Mouse (Mus musculus) stomach, embryonic 15.5 days (tissue): ENCODE results near the gene Tcl1b2. TPM values are rescaled to one million over a fixed set of nuclear protein-coding genes. Genes with fewer than 3 reads are reported as not detected.
"Not testable (repeated sequence)": the region's sequence is repeated elsewhere in the genome, so short reads cannot be mapped to it uniquely, and the experiment has no call there.

ENCODE experiments used
- ATAC-seq: fragments of 200-750 bp; cut with Nextera tagmentation; 2 replicates; pipeline ENCODE4 v1.8.0; 2017; ENCODE audit warnings: low read depth, moderate number of reproducible peaks, moderate TSS enrichment; ENCODE audit not compliant: insufficient read depth, low FRiP score
- H3K27ac ChIP-seq: fragments of 300-500 bp; sonication (generic); 2 replicates; pipeline ENCODE4 v1.5.1; 2015; ENCODE audit warnings: mild to moderate bottlenecking, inconsistent platforms
- H3K27me3 ChIP-seq: fragments of 300-500 bp; sonication (generic); replicated peaks from 2 replicates; pipeline ENCODE4 v1.6.1; 2015; ENCODE audit warnings: inconsistent platforms
- H3K36me3 ChIP-seq: fragments of 300-500 bp; sonication (generic); 2 replicates; pipeline ENCODE4 v1.6.1; 2015; ENCODE audit warnings: inconsistent platforms
- H3K4me1 ChIP-seq: fragments of 300-500 bp; sonication (generic); 2 replicates; pipeline ENCODE4 v1.6.1; 2015; ENCODE audit warnings: inconsistent platforms
- H3K4me2 ChIP-seq: fragments of 300-500 bp; sonication (generic); 2 replicates; pipeline ENCODE4 v1.6.1; 2015; ENCODE audit warnings: mild to moderate bottlenecking, inconsistent platforms
- H3K4me3 ChIP-seq: fragments of 300-500 bp; sonication (generic); replicated peaks from 2 replicates; pipeline ENCODE4 v1.5.1; 2015; ENCODE audit warnings: inconsistent platforms
- H3K9ac ChIP-seq: fragments of 300-500 bp; sonication (generic); 2 replicates; pipeline ENCODE4 v1.6.1; 2015; ENCODE audit warnings: inconsistent platforms
- H3K9me3 ChIP-seq: fragments of 300-500 bp; sonication (generic); 2 replicates; pipeline ENCODE4 v1.6.1; 2016; ENCODE audit warnings: inconsistent platforms
- WGBS: fragments of 180-500 bp; shearing (Covaris S2); methylation state at CpG from one replicate; pipeline ENCODE4 v1.1.7; 2015; 5-methylcytosine and 5-hydroxymethylcytosine counted together
- polyA plus RNA-seq: library from polyadenylated mRNA; unstranded; fragments of >200 nt; fragmentation: Nextera tagmentation; extraction: Ambion mirVana; gene quantifications from 2 replicates; pipeline ENCODE4 v1.2.1, GENCODE M21; 2015

The Tcl1b2 gene
- polyA plus RNA-seq, 1 experiment from 2014 or later = not detected

DNA sequence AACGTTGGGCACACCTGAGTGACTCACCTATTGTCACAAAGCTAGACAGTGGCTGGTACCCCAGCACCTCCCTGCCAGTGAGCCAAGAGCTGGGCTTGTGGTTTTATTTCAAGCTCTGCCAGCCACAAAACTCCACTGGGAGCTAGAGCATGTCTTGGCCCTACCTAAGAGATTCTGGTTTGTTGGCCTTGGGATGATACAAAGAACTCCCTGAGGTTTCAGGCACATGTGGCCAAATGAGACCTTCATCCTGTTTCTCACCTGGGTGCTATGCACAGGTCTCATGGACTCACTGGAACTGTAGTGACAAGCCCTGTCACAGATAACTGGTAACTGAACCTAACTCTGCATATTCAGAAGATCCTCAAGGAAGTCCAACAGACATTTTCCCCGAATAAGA lies 18.2 kb upstream of the Tcl1b2 start:
- no peak overlapping the region for H3K27ac ChIP-seq
- no peaks in the 10 kb centered on the region for H3K27me3 ChIP-seq
- no peaks in the 10 kb centered on the region for H3K36me3 ChIP-seq
- H3K4me1 ChIP-seq = no peaks in the 10 kb centered on the region
- H3K9ac ChIP-seq = no peak overlapping the region
- 78% methylated on average over 2 of the region's 2 CpGs for WGBS
- no peak for ATAC-seq
- no peak overlapping the region for H3K4me3 ChIP-seq
- no peak overlapping the region for H3K4me2 ChIP-seq
- no peaks in the 10 kb centered on the region for H3K9me3 ChIP-seq

DNA sequence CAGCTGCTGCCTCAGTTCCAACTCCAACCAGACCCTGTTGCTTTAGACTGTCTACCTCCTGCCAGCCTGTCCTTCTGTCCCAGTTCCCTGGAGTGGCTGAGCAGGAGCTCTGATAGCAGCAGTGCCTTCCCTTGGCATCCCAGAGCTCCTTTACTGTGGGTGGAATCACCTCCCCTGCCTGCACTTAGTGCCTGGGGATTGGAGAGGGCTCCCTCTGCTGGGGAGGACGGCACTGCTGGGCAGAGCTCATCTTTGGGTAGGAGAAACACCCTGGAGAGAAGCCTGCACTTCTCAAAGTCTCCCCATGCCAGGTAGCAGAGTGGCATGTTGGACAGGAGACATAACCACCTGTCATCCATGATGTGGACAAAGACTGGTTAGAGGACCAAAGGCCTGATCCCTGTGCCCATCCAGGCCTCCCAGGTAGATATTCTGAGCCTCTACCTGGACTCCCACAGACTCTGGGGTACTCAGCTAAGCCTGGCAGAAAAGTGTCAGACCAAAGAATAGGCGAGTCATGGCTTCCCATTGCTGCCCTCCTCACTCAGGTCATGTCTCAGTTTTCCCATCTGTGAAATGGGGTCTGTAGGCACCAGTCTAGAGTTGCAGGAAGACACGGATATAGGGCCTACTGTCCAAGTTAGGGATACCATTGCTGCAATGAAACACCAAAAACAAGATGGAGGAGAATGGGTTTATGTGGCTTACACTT lies 16.2 kb upstream of the Tcl1b2 start:
- not testable (repeated sequence) for ATAC-seq, H3K4me1 ChIP-seq, H3K36me3 ChIP-seq, H3K27ac ChIP-seq, H3K9me3 ChIP-seq, H3K9ac ChIP-seq, H3K27me3 ChIP-seq, H3K4me3 ChIP-seq, H3K4me2 ChIP-seq
- WGBS = 66% methylated on average over 3 of the region's 3 CpGs

DNA sequence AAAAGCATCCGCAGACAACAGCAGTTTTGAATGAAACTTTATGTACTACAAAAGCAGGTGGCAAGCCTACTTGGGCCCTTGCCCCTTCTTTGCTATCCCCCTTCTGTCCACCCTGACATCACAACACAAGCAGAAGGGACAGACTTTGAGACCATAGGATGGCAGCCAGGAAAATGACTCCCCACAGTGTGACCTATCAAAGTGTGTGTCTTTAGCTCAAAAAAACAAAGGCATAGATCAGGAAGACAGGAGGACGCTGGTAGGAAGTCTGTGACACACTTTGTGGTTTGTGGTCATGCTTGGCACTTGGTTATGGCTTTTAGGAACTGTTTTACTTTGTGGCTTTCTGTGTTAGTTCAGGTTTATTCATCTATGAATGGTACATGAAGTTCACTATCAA lies 11.6 kb upstream of the Tcl1b2 start:
- H3K9ac ChIP-seq, H3K4me2 ChIP-seq, ATAC-seq, H3K9me3 ChIP-seq, H3K27ac ChIP-seq, H3K27me3 ChIP-seq, H3K4me3 ChIP-seq, H3K36me3 ChIP-seq, H3K4me1 ChIP-seq: not testable (repeated sequence)
- 68% methylated on average over 2 of the region's 2 CpGs for WGBS

DNA sequence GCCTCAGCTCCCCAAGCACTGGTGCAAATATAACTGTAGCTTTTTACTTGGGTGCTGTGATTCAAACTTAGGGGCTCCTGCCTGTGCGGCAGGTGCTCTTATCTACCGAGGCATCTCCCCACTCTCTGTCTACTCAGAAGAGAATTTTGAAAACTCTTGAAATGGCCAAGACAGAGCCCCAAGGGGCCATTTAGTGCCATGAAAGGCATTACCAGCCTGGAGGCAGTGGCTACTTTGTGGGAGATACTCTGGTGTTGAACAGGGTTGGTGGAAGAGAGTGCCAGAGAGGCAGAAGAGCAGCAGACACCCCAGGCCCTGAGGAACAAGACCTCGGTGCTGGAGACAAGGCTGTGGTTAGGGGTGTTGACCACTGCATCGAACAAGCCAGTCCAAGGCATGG lies 11.0 kb upstream of the Tcl1b2 start:
- not testable (repeated sequence) for H3K36me3 ChIP-seq, H3K4me1 ChIP-seq, H3K27me3 ChIP-seq, H3K4me3 ChIP-seq, H3K9ac ChIP-seq, H3K27ac ChIP-seq, ATAC-seq, H3K4me2 ChIP-seq, H3K9me3 ChIP-seq
- 73% methylated on average over 4 of the region's 4 CpGs for WGBS

DNA sequence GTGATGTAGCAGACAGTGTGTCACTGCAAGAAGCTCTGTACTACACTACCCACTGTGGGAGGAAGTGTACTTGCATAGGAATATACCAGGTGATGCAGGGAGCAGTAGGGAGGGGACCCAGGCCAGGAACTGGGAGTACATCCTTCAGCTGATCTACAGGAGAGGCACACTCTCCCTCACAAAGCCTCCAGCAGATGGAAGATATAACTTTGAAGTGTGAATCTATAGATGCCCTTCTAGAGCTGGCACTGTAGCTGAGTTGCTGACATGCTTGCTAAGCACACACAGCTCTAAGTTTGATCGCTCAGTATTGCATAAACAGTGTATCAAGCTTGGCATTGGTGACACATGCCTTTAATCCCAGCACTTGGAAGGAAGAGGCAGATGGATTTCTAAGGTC lies 8.1 kb upstream of the Tcl1b2 start:
- H3K27me3 ChIP-seq, H3K4me1 ChIP-seq, H3K4me3 ChIP-seq, ATAC-seq, H3K4me2 ChIP-seq, H3K9me3 ChIP-seq, H3K27ac ChIP-seq, H3K36me3 ChIP-seq, H3K9ac ChIP-seq: not testable (repeated sequence)
- WGBS = 69% methylated on average over 1 of the region's 1 CpGs

DNA sequence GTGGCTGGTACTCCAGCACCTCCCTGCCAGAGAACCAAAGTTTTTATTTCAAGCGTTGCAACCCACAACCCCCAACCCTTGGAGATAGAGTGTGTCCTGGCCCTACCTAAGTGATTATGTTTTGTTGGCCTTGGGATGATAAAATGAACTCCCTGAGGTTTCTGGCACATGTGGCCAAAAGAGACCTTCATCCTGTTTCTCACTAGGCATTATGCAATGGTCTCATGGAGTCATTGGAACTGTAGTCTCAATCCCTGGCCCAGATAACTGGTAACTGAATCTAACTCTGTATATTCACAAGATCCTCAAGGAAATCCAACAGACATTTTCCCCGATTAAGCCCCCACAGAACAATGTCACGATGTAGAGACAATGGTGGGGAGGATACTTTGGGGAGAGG lies 2.7 kb upstream of the Tcl1b2 start:
- no peak overlapping the region for H3K9ac ChIP-seq
- no peak for ATAC-seq
- H3K4me1 ChIP-seq = no peaks in the 10 kb centered on the region
- H3K4me3 ChIP-seq = no peak overlapping the region
- H3K36me3 ChIP-seq = no peaks in the 10 kb centered on the region
- no peaks in the 10 kb centered on the region for H3K27me3 ChIP-seq
- no peak overlapping the region for H3K4me2 ChIP-seq
- WGBS = 89% methylated on average over 3 of the region's 3 CpGs
- H3K27ac ChIP-seq = no peak overlapping the region
- H3K9me3 ChIP-seq = no peaks in the 10 kb centered on the region

DNA sequence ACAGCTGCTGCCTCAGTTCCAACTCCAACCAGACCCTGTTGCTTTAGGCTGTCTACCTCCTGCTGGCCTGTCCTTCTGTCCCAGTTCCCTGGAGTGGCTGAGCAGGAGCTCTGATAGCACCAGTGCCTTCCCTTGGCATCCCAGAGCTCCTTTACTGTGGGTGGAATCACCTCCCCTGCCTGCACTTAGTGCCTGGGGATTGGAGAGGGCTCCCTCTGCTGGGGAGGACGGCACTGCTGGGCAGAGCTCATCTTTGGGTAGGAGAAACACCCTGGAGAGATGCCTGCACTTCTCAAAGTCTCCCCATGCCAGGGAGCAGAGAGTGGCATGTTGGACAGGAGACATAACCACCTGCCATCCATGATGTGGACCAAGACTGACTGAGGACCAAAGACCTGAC lies 886 bp upstream of the Tcl1b2 start:
- not testable (repeated sequence) for ATAC-seq, H3K9ac ChIP-seq, H3K4me3 ChIP-seq, H3K9me3 ChIP-seq, H3K36me3 ChIP-seq, H3K27ac ChIP-seq, H3K27me3 ChIP-seq, H3K4me2 ChIP-seq, H3K4me1 ChIP-seq
- WGBS = 26% methylated on average over 1 of the region's 1 CpGs

DNA sequence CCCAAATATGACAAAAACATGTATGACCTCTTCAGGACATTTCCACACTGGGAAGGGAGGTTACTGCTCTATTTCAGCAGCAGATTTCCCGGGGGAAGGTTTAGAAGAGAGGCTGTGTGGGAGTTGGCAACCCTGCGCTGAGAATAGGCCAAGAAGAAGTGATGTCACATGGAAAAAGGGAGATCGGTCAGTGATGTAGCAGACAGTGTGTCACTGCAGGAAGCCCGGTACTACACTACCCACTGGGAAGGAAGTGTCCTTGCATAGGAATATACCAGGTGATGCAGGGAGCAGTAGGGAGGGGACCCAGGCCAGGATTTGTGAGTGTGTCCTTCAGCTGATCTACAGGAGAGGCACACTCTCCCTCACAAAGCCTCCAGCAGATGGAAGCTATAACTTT lies 9.5 kb downstream of the Tcl1b2 start:
- not testable (repeated sequence) for H3K9me3 ChIP-seq, H3K9ac ChIP-seq, H3K27ac ChIP-seq, H3K4me3 ChIP-seq, H3K4me2 ChIP-seq, H3K27me3 ChIP-seq, H3K36me3 ChIP-seq, H3K4me1 ChIP-seq, ATAC-seq
- WGBS = 70% methylated on average over 4 of the region's 4 CpGs

DNA sequence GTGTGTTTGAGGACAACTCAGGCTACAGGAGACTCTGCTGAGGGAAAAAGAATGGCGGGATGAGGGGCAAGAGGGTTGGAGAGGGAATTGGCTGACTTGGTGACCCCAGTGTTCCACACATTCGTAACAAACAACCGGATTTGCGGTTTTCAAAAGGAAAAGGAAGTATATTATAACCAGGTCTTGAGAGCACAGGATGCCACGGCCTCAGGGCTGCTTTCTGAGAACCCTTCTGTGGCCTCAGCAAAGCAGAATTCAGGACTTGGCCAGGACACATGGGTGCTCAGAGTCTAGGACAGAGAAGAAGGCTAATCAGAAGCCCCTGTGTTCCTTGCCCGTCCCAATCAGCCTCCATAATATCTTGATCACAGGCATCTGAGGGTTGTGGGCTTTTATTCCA lies 13.0 kb downstream of the Tcl1b2 start:
- Histone ChIP-seq H3K4me3 (no peak overlapping the region), H3K36me3 (no peaks in the 10 kb centered on the region), H3K27me3 (no peaks in the 10 kb centered on the region), H3K4me2 (no peak overlapping the region), H3K27ac (no peak overlapping the region), H3K4me1 (no peaks in the 10 kb centered on the region), H3K9ac (no peak overlapping the region), H3K9me3 (no peaks in the 10 kb centered on the region)
- 77% methylated on average over 6 of the region's 6 CpGs for WGBS
- no peak for ATAC-seq

DNA sequence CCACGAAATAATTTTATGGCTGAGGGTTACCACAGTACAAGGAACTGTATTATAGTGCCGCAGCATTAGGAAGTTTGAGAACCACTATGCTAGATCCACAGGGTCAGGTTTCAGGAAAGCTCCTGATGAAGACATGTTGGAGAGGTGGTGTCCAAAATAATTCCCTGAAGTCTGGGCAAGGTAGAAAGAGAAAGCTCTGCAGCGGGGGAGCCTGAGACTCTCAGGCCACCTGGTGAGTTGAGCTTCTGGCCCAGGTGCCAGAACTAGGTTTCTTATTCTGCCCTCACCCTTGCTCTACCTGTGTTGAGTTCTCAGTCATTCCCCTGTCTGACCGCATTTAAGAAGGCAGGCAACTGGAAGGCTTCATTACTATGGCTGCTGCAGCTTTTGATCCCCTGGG lies 13.6 kb downstream of the Tcl1b2 start, which contains the start of gene Tcl1b1:
TSS of gene Tcl1b1 (plus strand) at position 301 of the 400 bp plus-strand sequence.
- Histone ChIP-seq H3K4me2 (no peak within 1 kb of the TSS), H3K9me3 (no peaks in the 10 kb centered on the region), H3K27me3 (no peaks in the 10 kb centered on the region), H3K4me3 (no peak within 1 kb of the TSS), H3K4me1 (no peaks in the 10 kb centered on the region), H3K36me3 (no peaks in the 10 kb centered on the region), H3K9ac (no peak within 1 kb of the TSS), H3K27ac (no peak within 1 kb of the TSS)
- ATAC-seq = no peak
- WGBS = 79% methylated on average over 4 of the region's 4 CpGs

DNA sequence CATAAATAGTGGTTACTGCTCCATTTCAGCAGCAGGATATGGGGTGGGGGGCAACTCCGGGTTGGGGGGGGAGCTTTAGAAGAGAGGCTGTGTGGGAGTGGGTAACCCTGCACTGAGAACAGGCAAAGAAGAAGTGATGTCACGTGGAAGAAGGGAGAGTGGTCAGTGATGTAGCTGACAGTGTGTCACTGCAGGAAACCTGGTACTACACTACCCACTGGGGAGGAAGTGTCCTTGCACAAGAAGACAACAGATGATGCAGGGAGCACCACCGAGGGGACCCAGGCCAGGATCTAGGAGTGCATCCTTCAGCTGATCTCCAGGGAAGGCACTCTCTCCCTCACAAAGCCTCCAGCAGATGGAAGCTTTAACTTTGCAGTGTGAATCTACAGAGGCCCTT lies 20.9 kb downstream of the Tcl1b2 start:
- H3K4me1 ChIP-seq = no peaks in the 10 kb centered on the region
- H3K4me2 ChIP-seq = no peak overlapping the region
- H3K4me3 ChIP-seq = no peak overlapping the region
- no peaks in the 10 kb centered on the region for H3K9me3 ChIP-seq
- no peak overlapping the region for H3K27ac ChIP-seq
- no peak overlapping the region for H3K9ac ChIP-seq
- H3K36me3 ChIP-seq = no peaks in the 10 kb centered on the region
- ATAC-seq = no peak
- 65% methylated on average over 3 of the region's 3 CpGs for WGBS
- no peaks in the 10 kb centered on the region for H3K27me3 ChIP-seq

DNA sequence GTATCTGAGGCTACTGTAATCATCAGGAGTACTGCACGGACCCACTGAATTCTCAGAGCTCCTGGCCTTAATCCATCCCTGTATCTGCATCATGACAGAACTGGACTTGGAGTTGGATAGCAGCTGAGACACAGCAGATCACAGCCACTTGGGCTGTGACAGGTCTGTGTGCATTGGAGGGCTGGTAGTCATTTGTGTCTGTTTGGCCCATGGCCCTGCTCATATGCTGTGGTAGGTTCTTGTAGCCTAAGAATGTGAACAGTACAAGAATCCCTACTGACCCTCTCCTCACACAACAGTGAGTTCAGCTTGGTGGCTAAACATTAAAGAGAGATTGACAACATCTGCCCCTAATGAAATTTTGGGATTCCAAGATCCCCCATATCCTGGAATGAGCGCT lies 27.6 kb downstream of the Tcl1b2 start:
- Histone ChIP-seq H3K36me3 (no peaks in the 10 kb centered on the region), H3K9me3 (no peaks in the 10 kb centered on the region), H3K4me2 (no peak overlapping the region), H3K9ac (no peak overlapping the region), H3K4me1 (no peaks in the 10 kb centered on the region), H3K27me3 (no peaks in the 10 kb centered on the region), H3K27ac (no peak overlapping the region), H3K4me3 (no peak overlapping the region)
- ATAC-seq = no peak
- 82% methylated on average over 2 of the region's 2 CpGs for WGBS

DNA sequence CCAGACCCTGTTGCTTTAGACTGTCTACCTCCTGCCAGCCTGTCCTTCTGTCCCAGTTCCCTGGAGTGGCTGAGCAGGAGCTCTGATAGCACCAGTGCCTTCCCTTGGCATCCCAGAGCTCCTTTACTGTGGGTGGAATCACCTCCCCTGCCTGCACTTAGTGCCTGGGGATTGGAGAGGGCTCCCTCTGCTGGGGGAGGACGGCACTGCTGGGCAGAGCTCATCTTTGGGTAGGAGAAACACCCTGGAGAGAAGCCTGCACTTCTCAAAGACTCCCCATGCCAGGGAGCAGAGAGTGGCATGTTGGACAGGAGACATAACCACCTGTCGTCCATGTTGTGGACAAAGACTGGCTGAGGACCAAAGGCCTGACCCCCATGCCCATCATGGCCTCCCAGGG lies 28.5 kb downstream of the Tcl1b2 start:
- not testable (repeated sequence) for H3K36me3 ChIP-seq, H3K9ac ChIP-seq, H3K27me3 ChIP-seq, H3K4me2 ChIP-seq, H3K27ac ChIP-seq, H3K4me1 ChIP-seq, ATAC-seq, H3K4me3 ChIP-seq, H3K9me3 ChIP-seq
- WGBS = 34% methylated on average over 2 of the region's 2 CpGs
